Mouse (Mus musculus) layer of hippocampus, postnatal 10 days (tissue): ENCODE data around the gene Krtap24-1. TPM values are rescaled to one million over a fixed set of nuclear protein-coding genes. Genes with fewer than 3 reads are reported as not detected.

Source experiments
- DNase-seq, 2 experiments: peaks; one replicate each; pipeline ENCODE4 v3.0.0; 2021; ENCODE audit warnings: low spot score in 2 of 2
- long read RNA-seq: library from polyadenylated mRNA; stranded (forward); transcript quantifications from one replicate; pipeline ENCODE4 v2.0.0, GENCODE M21; 2023
- total RNA-seq, 2 experiments: library from RNA; stranded (reverse); gene quantifications; 2 replicates each; pipeline ENCODE4 v1.2.3; 2021

Gene Krtap24-1
- not detected for total RNA-seq
- long read RNA-seq: 0 reads

GRCm38 (mm10) chr16:88611922-88612321, at the start of gene Krtap24-1:
Gene Krtap24-1 (minus strand): TSS chr16:88612279.
- no peak for DNase-seq

- DNase-seq: no peak
These were observed 45.3 kb upstream of the Krtap24-1 start for GRCm38 (mm10) chr16:88657426-88657825.

- no peak for DNase-seq
These were observed 39.9 kb upstream of the Krtap24-1 start for GRCm38 (mm10) chr16:88651952-88652351.

GRCm38 (mm10) chr16:88651082-88651481, 39.0 kb upstream of the Krtap24-1 start:
- no peak for DNase-seq

- no peak for DNase-seq
These were observed 35.3 kb upstream of the Krtap24-1 start, which contains the start of gene Krtap26-1 for GRCm38 (mm10) chr16:88647358-88647846. Gene Krtap26-1 (minus strand): TSS chr16:88647796.

GRCm38 (mm10) chr16:88646366-88647111, 34.5 kb upstream of the Krtap24-1 start:
- DNase-seq: no peak

- no peak for DNase-seq
These were observed 28.0 kb upstream of the Krtap24-1 start for GRCm38 (mm10) chr16:88640053-88640452.

- no peak for DNase-seq
These were observed 23.1 kb upstream of the Krtap24-1 start for GRCm38 (mm10) chr16:88635142-88635541.

GRCm38 (mm10) chr16:88631474-88631873, 19.4 kb upstream of the Krtap24-1 start:
- DNase-seq: no peak

GRCm38 (mm10) chr16:88627566-88627965, 15.5 kb upstream of the Krtap24-1 start, which contains the start of gene 2310079G19Rik:
Gene 2310079G19Rik (minus strand): TSS chr16:88627666.
- DNase-seq: no peak

- no peak for DNase-seq
These were observed 633 bp upstream of the Krtap24-1 start for GRCm38 (mm10) chr16:88612712-88613111.

GRCm38 (mm10) chr16:88604570-88604969, 7.5 kb downstream of the Krtap24-1 start:
- no peak for DNase-seq

GRCm38 (mm10) chr16:88602464-88602863, 9.6 kb downstream of the Krtap24-1 start:
- no peak for DNase-seq

GRCm38 (mm10) chr16:88600303-88600702, 11.8 kb downstream of the Krtap24-1 start:
- DNase-seq: no peak

GRCm38 (mm10) chr16:88599504-88600237, 12.4 kb downstream of the Krtap24-1 start:
- DNase-seq: no peak

GRCm38 (mm10) chr16:88592758-88593157, 19.3 kb downstream of the Krtap24-1 start:
- DNase-seq: no peak

- no peak for DNase-seq
These were observed 28.7 kb downstream of the Krtap24-1 start for GRCm38 (mm10) chr16:88583338-88583737.

- no peak for DNase-seq
These were observed 36.0 kb downstream of the Krtap24-1 start for GRCm38 (mm10) chr16:88575885-88576679.

GRCm38 (mm10) chr16:88572904-88573404, 39.1 kb downstream of the Krtap24-1 start:
- DNase-seq: no peak

GRCm38 (mm10) chr16:88570136-88570535, 41.9 kb downstream of the Krtap24-1 start:
- DNase-seq: no peak

- DNase-seq: no peak
These were observed 42.3 kb downstream of the Krtap24-1 start for GRCm38 (mm10) chr16:88569732-88570131.
